Mouse (Mus musculus) lung, embryonic 16.5 days (tissue): ENCODE results near the gene Rdh16f1. TPM values are rescaled to one million over a fixed set of nuclear protein-coding genes. Genes with fewer than 3 reads are reported as not detected.

Source experiments
- ATAC-seq: fragments of 200-750 bp; cut with Nextera tagmentation; 2 replicates; pipeline ENCODE4 v1.8.0; 2017; ENCODE audit warnings: low read depth, mild to moderate bottlenecking, moderate library complexity
- H3K27ac ChIP-seq: fragments of 300-500 bp; sonication (generic); 2 replicates; pipeline ENCODE4 v1.5.1; 2014; ENCODE audit warnings: mild to moderate bottlenecking, control low read depth, low read length
- H3K27me3 ChIP-seq: fragments of 300-500 bp; sonication (generic); 2 replicates; pipeline ENCODE4 v1.6.1; 2014; ENCODE audit warnings: low read depth, low read length, mixed read lengths; ENCODE audit not compliant: control insufficient read depth, insufficient read depth
- H3K36me3 ChIP-seq: fragments of 300-500 bp; sonication (generic); 2 replicates; pipeline ENCODE4 v1.6.1; 2014; ENCODE audit warnings: low read length; ENCODE audit not compliant: control insufficient read depth, insufficient read depth
- H3K4me1 ChIP-seq: fragments of 300-500 bp; sonication (generic); replicated peaks from 2 replicates; pipeline ENCODE4 v1.6.1; 2014; ENCODE audit warnings: low read length, mixed read lengths; ENCODE audit not compliant: control insufficient read depth, insufficient read depth
- H3K4me2 ChIP-seq: fragments of 300-500 bp; sonication (generic); 2 replicates; pipeline ENCODE4 v1.6.1; 2014; ENCODE audit warnings: low read depth, low read length, control low read depth
- H3K4me3 ChIP-seq: fragments of 300-500 bp; sonication (generic); 2 replicates; pipeline ENCODE4 v1.5.1; 2014; ENCODE audit warnings: mild to moderate bottlenecking, low read length, control low read depth
- H3K9ac ChIP-seq: fragments of 300-500 bp; sonication (generic); 2 replicates; pipeline ENCODE4 v1.6.1; 2014; ENCODE audit warnings: low read length, control low read depth
- H3K9me3 ChIP-seq: fragments of 300-500 bp; sonication (generic); 2 replicates; pipeline ENCODE4 v1.6.1; 2016; ENCODE audit warnings: low read length; ENCODE audit not compliant: control insufficient read depth
- WGBS: fragments of 180-500 bp; shearing (Covaris S2); extraction: QIAGEN DNeasy Blood & Tissue Kit; methylation state at CpG from one replicate; pipeline ENCODE4 v1.1.7; 2014; 5-methylcytosine and 5-hydroxymethylcytosine counted together
- polyA plus RNA-seq: library from polyadenylated mRNA; unstranded; fragments of >200 nt; fragmentation: Nextera tagmentation; extraction: Ambion mirVana; gene quantifications from 2 replicates; pipeline ENCODE4 v1.2.1, GENCODE M21; 2015

The Rdh16f1 gene
- not detected in 2 replicates for polyA plus RNA-seq

DNA sequence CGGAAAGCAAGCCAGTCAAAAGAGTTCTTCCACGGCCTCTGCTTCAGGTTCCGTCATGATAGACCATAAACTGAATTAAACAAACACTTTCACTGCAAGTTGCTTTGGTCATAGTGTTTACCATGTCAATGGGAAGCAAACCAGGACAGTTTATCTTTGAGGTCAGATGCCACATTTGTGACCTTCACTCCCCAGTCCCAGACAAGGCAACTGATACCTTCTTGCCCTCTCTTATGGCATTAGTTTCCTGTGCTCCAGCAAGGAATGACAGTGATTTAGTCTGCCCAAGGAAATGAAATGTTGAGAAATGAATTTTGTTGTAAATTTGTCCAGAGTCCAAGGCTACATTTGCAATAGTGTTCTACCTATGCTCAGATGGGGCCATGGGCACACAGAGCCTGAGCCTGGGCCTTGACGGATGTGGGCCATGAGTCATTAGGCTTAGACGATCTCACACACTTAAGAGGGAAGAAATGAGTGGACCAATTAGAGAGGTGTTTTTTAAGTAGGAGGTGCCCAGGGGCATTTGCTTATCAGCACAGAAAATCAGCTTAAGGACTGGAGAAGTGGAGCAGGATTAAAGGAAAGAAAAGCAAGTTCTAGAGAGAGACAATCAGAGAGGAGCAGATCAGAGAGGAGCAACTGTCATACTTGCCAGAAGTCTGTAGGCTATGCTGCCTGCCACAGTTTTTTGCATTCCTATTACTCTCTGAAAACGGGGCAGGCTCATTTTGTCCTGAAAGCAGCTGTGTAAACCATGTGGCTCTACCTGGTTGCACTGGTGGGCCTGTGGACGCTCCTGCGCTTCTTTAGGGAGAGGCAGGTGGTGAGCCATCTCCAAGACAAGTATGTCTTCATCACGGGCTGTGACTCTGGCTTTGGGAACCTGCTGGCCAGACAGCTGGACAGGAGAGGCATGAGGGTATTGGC is at the start of gene Rdh16f1, which contains the start of gene Rdh1:
TSS of gene Rdh16f1 (plus strand) at position 607 of the 930 bp plus-strand sequence.
TSS of gene Rdh1 (plus strand) at position 541 of the 930 bp plus-strand sequence.
- Histone ChIP-seq H3K4me3 (no peak within 1 kb of the TSS), H3K27ac (0 out of 2 replicates have a peak within 1 kb of the TSS, but pooled peaks have one; percentile 20), H3K27me3 (no peaks in the 10 kb centered on the region), H3K36me3 (no peaks in the 10 kb centered on the region), H3K4me1 (peaks cover 8% of the 10 kb centered on the region), H3K9ac (no peak within 1 kb of the TSS), H3K4me2 (no peak within 1 kb of the TSS), H3K9me3 (no peaks in the 10 kb centered on the region)
- no peak for ATAC-seq
- 53% methylated on average over 8 of the region's 9 CpGs for WGBS

DNA sequence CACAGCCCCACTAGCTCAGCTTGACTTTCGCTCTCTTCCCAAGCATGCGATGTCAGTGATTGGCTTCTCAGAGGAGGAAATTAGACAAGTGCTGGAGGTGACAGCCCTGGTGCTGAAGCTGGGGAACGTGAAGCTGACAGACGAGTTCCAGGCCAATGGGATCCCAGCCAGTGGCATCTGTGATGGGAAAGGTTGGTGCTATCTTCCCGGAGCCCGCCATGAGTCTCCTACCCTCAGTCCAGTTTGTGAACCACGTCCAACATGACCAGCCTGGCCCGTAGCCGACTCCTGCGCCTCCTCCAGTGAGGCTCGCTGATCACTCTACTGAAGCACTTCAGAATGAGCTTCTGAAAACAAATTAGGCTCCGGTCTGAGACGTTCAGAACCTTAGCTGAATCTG is 49.3 kb upstream of the Rdh16f1 start:
- Histone ChIP-seq H3K9ac (no peak overlapping the region), H3K27ac (no peak overlapping the region), H3K36me3 (no peaks in the 10 kb centered on the region), H3K27me3 (no peaks in the 10 kb centered on the region), H3K9me3 (no peaks in the 10 kb centered on the region), H3K4me2 (no peak overlapping the region), H3K4me1 (no peaks in the 10 kb centered on the region; the same call in 1 of the 2 replicates), H3K4me3 (no peak overlapping the region)
- WGBS = 58% methylated on average over 13 of the region's 13 CpGs
- no peak for ATAC-seq

GRCm38 (mm10) chr10:127712736-127713135 is 46.9 kb upstream of the Rdh16f1 start:
- Histone ChIP-seq H3K4me1 (no peaks in the 10 kb centered on the region; the same call in 1 of the 2 replicates), H3K4me3 (no peak overlapping the region), H3K4me2 (no peak overlapping the region), H3K27ac (no peak overlapping the region), H3K9me3 (no peaks in the 10 kb centered on the region), H3K36me3 (no peaks in the 10 kb centered on the region), H3K9ac (no peak overlapping the region), H3K27me3 (no peaks in the 10 kb centered on the region)
- ATAC-seq = no peak
- WGBS = 77% methylated on average over 6 of the region's 6 CpGs

- H3K4me2 ChIP-seq = peak overlapping the region; percentile 45
- 18% methylated on average over 20 of the region's 20 CpGs for WGBS
- peak overlapping the region; percentile 22; the same call in 1 of the 2 replicates for H3K4me3 ChIP-seq
- peaks cover 8% of the 10 kb centered on the region for H3K27me3 ChIP-seq
- peak overlapping the region; percentile 55 for H3K9ac ChIP-seq
- no peaks in the 10 kb centered on the region for H3K36me3 ChIP-seq
- ATAC-seq = peak; percentile 42; the same call in 1 of the 2 replicates
- H3K27ac ChIP-seq = no peak overlapping the region
- no peaks in the 10 kb centered on the region for H3K9me3 ChIP-seq
- peaks cover 8% of the 10 kb centered on the region for H3K4me1 ChIP-seq
Observed at GRCm38 (mm10) chr10:127721671-127722418, 37.7 kb upstream of the Rdh16f1 start.

- no peak for ATAC-seq
- no peak within 1 kb of the TSS for H3K4me2 ChIP-seq
- no peak within 1 kb of the TSS for H3K9ac ChIP-seq
- H3K27me3 ChIP-seq = peaks cover 8% of the 10 kb centered on the region
- no peaks in the 10 kb centered on the region for H3K9me3 ChIP-seq
- no peaks in the 10 kb centered on the region for H3K36me3 ChIP-seq
- no peak within 1 kb of the TSS for H3K4me3 ChIP-seq
- peaks cover 8% of the 10 kb centered on the region for H3K4me1 ChIP-seq
- WGBS = 79% methylated on average over 3 of the region's 3 CpGs
- H3K27ac ChIP-seq = no peak within 1 kb of the TSS
Observed at GRCm38 (mm10) chr10:127724178-127724577, 35.4 kb upstream of the Rdh16f1 start, which contains the start of gene Tac2. TSS of gene Tac2 (plus strand) at chr10:127724478.

GRCm38 (mm10) chr10:127725136-127725535 is 34.5 kb upstream of the Rdh16f1 start:
- no peaks in the 10 kb centered on the region for H3K9me3 ChIP-seq
- peaks cover 8% of the 10 kb centered on the region for H3K4me1 ChIP-seq
- H3K4me2 ChIP-seq = no peak overlapping the region
- H3K9ac ChIP-seq = no peak overlapping the region
- H3K36me3 ChIP-seq = no peaks in the 10 kb centered on the region
- ATAC-seq = no peak
- no peak overlapping the region for H3K27ac ChIP-seq
- H3K4me3 ChIP-seq = no peak overlapping the region
- WGBS = 71% methylated on average over 4 of the region's 4 CpGs
- H3K27me3 ChIP-seq = peaks cover 8% of the 10 kb centered on the region

GRCm38 (mm10) chr10:127728437-127728836 is 31.1 kb upstream of the Rdh16f1 start:
- WGBS = 71% methylated on average over 8 of the region's 8 CpGs
- H3K9ac ChIP-seq = no peak overlapping the region
- H3K36me3 ChIP-seq = no peaks in the 10 kb centered on the region
- H3K27me3 ChIP-seq = no peaks in the 10 kb centered on the region
- H3K9me3 ChIP-seq = no peaks in the 10 kb centered on the region
- no peak for ATAC-seq
- no peak overlapping the region for H3K4me2 ChIP-seq
- H3K4me1 ChIP-seq = no peaks in the 10 kb centered on the region
- no peak overlapping the region for H3K4me3 ChIP-seq
- no peak overlapping the region for H3K27ac ChIP-seq

DNA sequence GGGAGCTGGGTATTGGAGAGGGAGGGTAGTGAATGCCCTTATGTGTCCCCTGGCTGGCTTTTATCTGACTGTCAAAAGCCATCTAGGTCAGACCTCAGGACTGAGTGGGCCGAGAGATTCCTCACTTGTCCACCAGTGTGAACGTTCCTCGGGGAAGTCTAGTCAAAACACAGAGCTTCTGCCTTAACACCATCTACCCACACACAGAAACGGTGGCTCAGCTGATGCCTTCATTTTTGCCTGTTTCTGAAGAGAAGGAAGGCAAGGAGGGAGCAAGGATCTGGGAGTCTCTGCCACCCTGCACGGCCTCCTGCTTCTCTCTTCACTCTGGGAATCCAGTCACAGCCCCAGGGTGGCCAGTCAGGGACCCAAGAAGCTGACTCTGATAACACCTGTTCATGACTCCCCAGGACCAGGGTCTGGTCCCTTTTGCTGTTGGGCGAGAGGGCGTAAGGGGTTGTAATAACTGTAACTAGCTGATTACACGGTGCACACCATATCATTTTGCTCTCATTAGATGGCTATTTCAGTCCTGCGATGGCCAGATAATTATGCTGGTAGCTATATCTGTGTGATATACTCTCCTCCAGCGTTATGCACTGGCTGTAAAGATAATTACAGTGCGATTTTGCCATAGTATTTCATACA is 29.2 kb upstream of the Rdh16f1 start:
- Histone ChIP-seq H3K9me3 (no peaks in the 10 kb centered on the region), H3K27me3 (no peaks in the 10 kb centered on the region), H3K9ac (no peak overlapping the region), H3K27ac (no peak overlapping the region), H3K4me3 (no peak overlapping the region), H3K4me1 (no peaks in the 10 kb centered on the region), H3K36me3 (no peaks in the 10 kb centered on the region), H3K4me2 (no peak overlapping the region)
- 66% methylated on average over 11 of the region's 11 CpGs for WGBS
- no peak for ATAC-seq
